Mouse (Mus musculus) cerebellum, adult 2 months (tissue): ENCODE measurements around the gene Card9.

Experiments
- CTCF ChIP-seq: fragments of 200-500 bp; IDR thresholded peaks from 2 replicates; pipeline ENCODE4 v1.5.1; 2011; ENCODE audit warnings: low read depth, mild to moderate bottlenecking, control low read depth, low read length, moderate library complexity, borderline replicate concordance; ENCODE audit not compliant: insufficient read depth
- POLR2A ChIP-seq: fragments of 200-500 bp; IDR thresholded peaks from 2 replicates; pipeline ENCODE4 v1.6.1; 2011; ENCODE audit warnings: low read length, control low read depth, borderline replicate concordance; ENCODE audit not compliant: insufficient read depth

DNA sequence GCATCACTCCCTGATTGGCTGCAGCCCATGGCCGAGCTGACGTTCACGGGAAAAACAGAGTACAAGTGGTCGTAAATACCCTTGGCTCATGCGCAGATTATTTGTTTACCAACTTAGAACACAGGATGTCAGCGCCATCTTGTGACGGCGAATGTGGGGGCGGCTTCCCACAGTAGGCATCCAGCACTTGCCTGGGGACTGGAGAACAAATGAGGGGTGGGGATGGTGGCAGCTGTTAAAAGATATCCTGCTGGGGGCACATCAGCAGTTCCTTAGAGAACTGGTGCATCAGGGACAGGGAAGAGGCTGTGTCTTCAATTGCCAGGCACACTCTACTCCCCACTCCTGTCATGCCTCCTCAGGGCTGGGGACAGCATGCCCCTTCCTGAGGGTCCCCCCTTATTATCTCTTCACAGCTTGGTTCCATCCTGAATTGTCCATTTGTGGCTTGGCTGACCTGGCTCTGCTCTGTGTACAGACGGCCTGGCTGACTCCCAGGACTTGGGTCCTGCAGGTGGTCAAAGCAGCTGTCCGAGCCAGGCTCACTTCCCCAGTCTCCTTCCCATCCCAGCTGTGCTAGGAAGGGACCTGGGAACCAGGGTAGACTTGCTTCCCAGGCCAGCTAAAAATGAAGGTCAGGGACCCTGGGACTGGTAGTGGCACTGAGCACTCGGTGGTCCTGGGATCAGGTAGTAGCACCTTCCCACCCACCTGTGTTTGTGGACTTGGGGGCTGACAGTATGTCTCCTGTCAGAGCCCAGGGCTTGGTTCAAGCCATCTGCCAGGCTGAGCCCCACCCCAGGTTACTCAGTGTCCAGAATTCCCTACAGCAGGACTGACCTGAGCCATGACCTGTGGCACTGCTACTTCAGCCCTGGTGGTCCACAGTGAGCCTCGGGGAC is 22.2 kb downstream of the Card9 start:
- TF ChIP-seq CTCF (no peak), POLR2A (no peak)
